Mouse (Mus musculus) liver, postnatal 0 days (tissue): ENCODE data around the gene Psmd9. TPM values are rescaled to one million over a fixed set of nuclear protein-coding genes. Genes with fewer than 3 reads are reported as not detected.

ENCODE experiments used
- ATAC-seq: fragments of 200-750 bp; cut with Nextera tagmentation; 2 replicates; pipeline ENCODE4 v1.8.0; 2017; ENCODE audit warnings: mild to moderate bottlenecking, moderate library complexity
- DNase-seq: peaks from one replicate; pipeline ENCODE4 v3.0.0-alpha.2; 2016
- H3K27ac ChIP-seq: fragments of 300-500 bp; sonication (generic); 2 replicates; pipeline ENCODE4 v1.5.1; 2014; ENCODE audit warnings: antibody characterized with exemption, moderate library complexity, mild to moderate bottlenecking, low read depth
- H3K27me3 ChIP-seq: fragments of 300-500 bp; sonication (generic); 2 replicates; pipeline ENCODE4 v1.6.1; 2014; ENCODE audit warnings: low read length, control low read depth, mixed read lengths; ENCODE audit not compliant: insufficient read depth
- H3K36me3 ChIP-seq: fragments of 300-500 bp; sonication (generic); replicated peaks from 2 replicates; pipeline ENCODE4 v1.6.1; 2014; ENCODE audit warnings: mild to moderate bottlenecking, control low read depth, low read length, moderate library complexity, mixed read lengths; ENCODE audit not compliant: insufficient read depth
- H3K4me1 ChIP-seq: fragments of 300-500 bp; sonication (generic); 2 replicates; pipeline ENCODE4 v1.6.1; 2014; ENCODE audit warnings: antibody characterized with exemption, mild to moderate bottlenecking, control low read depth; ENCODE audit not compliant: insufficient read depth
- H3K4me2 ChIP-seq: fragments of 300-500 bp; sonication (generic); 2 replicates; pipeline ENCODE4 v1.6.1; 2014; ENCODE audit warnings: low read depth, mild to moderate bottlenecking, low read length, moderate library complexity, mixed read lengths
- H3K4me3 ChIP-seq: fragments of 300-500 bp; sonication (generic); 2 replicates; pipeline ENCODE4 v1.5.1; 2014; ENCODE audit warnings: low read depth, low read length
- H3K9ac ChIP-seq: fragments of 300-500 bp; sonication (generic); replicated peaks from 2 replicates; pipeline ENCODE4 v1.6.1; 2014; ENCODE audit warnings: mild to moderate bottlenecking, moderate library complexity
- H3K9me3 ChIP-seq: fragments of 300-500 bp; sonication (generic); 2 replicates; pipeline ENCODE4 v1.6.1; 2016; ENCODE audit warnings: mild to moderate bottlenecking, control low read depth, low read length, mixed read lengths
- CTCF ChIP-seq: sonication (generic); IDR thresholded peaks from 2 replicates; pipeline ENCODE4 v1.5.1; 2016; ENCODE audit warnings: antibody characterized with exemption, low read depth
- EP300 ChIP-seq: IDR thresholded peaks from 2 replicates; pipeline ENCODE4 v1.6.1; 2016; ENCODE audit warnings: antibody characterized with exemption, low read depth, mild to moderate bottlenecking
- WGBS: fragments of 180-500 bp; shearing (Covaris S2); extraction: QIAGEN DNeasy Blood & Tissue Kit; methylation state at CpG from one replicate; pipeline ENCODE4 v1.1.7; 2014; ENCODE audit not compliant: insufficient replicate concordance; 5-methylcytosine and 5-hydroxymethylcytosine counted together
- polyA plus RNA-seq: library from polyadenylated mRNA; unstranded; fragments of >200 nt; fragmentation: Nextera tagmentation; extraction: Ambion mirVana; gene quantifications from 2 replicates; pipeline ENCODE4 v1.2.1, GENCODE M21; 2015

Gene Psmd9
- polyA plus RNA-seq, 1 experiment from 2014 or later, result 120 TPM

DNA sequence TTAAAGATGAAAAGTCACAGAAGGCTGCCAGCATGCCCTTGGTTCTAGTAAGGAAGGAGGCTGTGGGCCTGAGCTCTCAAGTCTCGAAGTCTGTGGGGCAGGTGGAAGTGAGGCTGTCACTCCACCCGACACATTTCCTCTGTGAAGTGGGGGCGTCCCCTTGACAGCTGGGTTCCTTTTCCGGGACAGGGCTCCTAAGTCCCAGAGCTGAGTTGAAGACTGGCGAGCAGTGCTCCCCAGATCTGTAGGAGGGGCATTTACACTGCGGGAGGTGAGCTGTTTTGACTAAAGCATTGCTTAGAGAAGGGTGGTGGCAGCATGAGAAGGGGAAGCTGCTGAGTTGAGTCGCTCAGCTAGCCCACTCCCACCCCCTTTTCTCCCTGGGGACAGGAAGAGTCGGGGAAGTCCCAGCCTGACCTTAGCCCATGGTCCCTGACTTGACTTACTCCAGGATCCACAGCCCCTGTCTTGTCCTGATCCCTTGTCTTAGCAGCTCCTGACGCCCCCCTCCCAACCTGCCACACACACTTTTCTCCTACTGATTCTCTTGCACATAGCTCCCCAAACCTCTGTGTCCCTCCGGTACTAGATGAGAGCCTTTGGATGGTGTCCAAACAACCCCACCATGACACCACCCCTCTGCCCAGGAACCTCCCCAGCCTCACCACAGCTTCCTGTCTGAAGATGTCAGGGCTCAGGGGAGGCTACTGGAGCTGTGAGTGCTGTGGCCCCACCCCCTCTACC lies 40.6 kb upstream of the Psmd9 start:
- DNase-seq, result peak; percentile 70
- 37% methylated on average over 10 of the region's 10 CpGs for WGBS
- TF ChIP-seq EP300, result no peak
- TF ChIP-seq CTCF, result 0 out of 2 replicates have a peak, but pooled peaks have one; percentile 2
- H3K9me3 ChIP-seq, result no peaks in the 10 kb centered on the region
- no peak overlapping the region for H3K9ac ChIP-seq
- H3K27me3 ChIP-seq, result no peaks in the 10 kb centered on the region
- H3K36me3 ChIP-seq, result peaks cover 1% of the 10 kb centered on the region; the same call in 1 of the 2 replicates
- H3K4me3 ChIP-seq, result peak overlapping the region; percentile 15; the same call in 1 of the 2 replicates
- H3K4me1 ChIP-seq, result peaks cover 40% of the 10 kb centered on the region
- no peak for ATAC-seq
- peak overlapping the region; percentile 55 for H3K4me2 ChIP-seq
- peak overlapping the region; percentile 88 for H3K27ac ChIP-seq

DNA sequence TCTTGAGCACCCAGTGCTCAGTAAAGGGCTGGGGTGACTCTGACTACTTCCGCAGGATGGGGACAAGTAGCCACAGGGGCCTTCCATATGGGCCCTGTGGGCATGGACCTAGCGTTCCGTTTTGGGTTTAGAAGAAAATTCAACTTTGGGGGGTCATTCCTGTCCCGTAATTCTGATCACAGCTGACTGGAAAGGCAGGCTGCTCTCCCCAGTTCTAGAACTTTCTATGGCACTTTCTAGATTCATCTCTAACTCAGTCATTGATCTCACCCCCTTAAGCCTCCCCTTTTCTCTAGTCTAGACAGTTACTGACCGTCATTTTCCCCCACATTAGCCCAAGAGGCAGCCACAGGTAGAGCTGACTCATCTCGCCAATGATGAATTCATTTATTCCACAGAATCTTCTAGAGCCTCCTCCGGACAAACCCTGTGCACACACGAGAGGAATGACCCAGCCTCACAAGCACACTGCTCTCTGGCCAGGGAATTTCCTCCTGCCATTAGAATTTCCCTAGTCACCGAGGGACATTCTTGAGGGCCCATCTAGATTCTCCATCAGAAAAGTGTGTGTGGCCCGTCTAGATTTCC lies 39.9 kb upstream of the Psmd9 start:
- H3K9ac ChIP-seq, result no peak overlapping the region
- no peak overlapping the region for H3K4me3 ChIP-seq
- ATAC-seq (no peak), DNase-seq (no peak)
- H3K27me3 ChIP-seq, result no peaks in the 10 kb centered on the region
- no peaks in the 10 kb centered on the region for H3K9me3 ChIP-seq
- peaks cover 43% of the 10 kb centered on the region for H3K4me1 ChIP-seq
- peak overlapping the region; percentile 55 for H3K4me2 ChIP-seq
- TF ChIP-seq CTCF (no peak), EP300 (no peak)
- peak overlapping the region; percentile 88 for H3K27ac ChIP-seq
- 49% methylated on average over 10 of the region's 10 CpGs for WGBS
- H3K36me3 ChIP-seq, result peaks cover 8% of the 10 kb centered on the region; the same call in 1 of the 2 replicates

DNA sequence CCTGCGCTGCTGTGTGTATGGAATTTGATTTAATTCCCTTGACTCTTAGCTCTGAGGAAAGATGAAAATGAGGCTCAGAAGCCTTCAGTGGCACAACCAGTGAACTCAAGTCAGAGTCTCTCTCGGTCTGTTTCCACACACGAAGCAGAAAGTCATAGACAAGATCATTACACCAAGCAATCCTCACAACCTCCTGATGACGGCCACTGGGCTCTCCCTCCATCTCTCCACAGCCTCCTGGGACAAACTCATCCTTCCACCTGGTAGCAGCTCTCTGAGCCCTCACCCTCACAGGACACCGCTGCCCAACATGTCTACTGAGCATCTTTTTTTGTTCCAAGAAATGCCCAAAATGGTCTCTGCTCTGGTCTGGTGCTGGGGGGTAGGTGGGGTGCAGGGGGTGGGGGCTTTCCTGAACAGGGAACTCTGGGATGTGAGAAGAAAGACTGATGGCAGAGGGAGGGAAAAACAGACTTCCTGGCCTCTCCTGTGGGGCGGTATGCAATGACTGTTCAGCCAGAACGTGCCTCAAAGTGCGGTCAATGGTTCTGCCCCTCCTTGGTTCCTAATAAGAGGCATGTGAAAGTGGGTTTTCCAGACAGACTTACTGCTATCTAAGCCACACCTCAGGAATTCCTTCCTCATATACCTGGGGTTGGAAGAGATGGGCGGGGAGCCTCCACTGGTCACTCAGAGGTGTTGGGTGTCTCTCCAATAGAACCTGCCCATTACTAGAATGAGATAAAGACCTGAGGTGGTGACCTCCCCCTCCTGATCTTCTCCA lies 39.0 kb upstream of the Psmd9 start:
- 83% methylated on average over 9 of the region's 9 CpGs for WGBS
- H3K36me3 ChIP-seq, result peaks cover 14% of the 10 kb centered on the region; the same call in 1 of the 2 replicates
- DNase-seq, result no peak
- no peaks in the 10 kb centered on the region for H3K9me3 ChIP-seq
- no peaks in the 10 kb centered on the region for H3K27me3 ChIP-seq
- no peak overlapping the region for H3K4me3 ChIP-seq
- ATAC-seq, result no peak
- no peak overlapping the region for H3K4me2 ChIP-seq
- peaks cover 50% of the 10 kb centered on the region for H3K4me1 ChIP-seq
- no peak overlapping the region for H3K9ac ChIP-seq
- TF ChIP-seq CTCF (no peak), EP300 (no peak)
- no peak overlapping the region for H3K27ac ChIP-seq

DNA sequence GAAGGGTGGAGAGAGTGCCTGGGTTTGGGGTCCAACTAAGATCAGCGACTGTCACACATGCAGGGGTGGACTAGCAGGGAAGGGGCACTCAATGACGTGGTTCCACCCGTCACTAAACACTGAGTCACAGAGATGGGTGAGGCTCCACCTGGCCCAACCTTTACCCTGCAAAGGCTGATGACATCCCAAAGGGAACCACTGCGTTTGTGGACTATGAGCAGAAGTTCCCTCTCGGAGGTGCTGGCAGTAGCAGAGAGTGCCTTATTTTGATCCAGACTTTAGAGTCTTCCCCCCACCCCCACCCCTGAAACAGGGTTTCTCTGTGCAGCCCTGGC lies 38.4 kb upstream of the Psmd9 start:
- DNase-seq (no peak), ATAC-seq (no peak)
- Histone ChIP-seq H3K9me3 (no peaks in the 10 kb centered on the region), H3K27me3 (no peaks in the 10 kb centered on the region), H3K36me3 (peaks cover 14% of the 10 kb centered on the region; the same call in 1 of the 2 replicates), H3K27ac (no peak overlapping the region), H3K4me2 (no peak overlapping the region), H3K4me1 (peaks cover 51% of the 10 kb centered on the region), H3K9ac (no peak overlapping the region), H3K4me3 (no peak overlapping the region)
- no peak for TF ChIP-seq CTCF
- no peak for TF ChIP-seq EP300
- 66% methylated on average over 5 of the region's 5 CpGs for WGBS

DNA sequence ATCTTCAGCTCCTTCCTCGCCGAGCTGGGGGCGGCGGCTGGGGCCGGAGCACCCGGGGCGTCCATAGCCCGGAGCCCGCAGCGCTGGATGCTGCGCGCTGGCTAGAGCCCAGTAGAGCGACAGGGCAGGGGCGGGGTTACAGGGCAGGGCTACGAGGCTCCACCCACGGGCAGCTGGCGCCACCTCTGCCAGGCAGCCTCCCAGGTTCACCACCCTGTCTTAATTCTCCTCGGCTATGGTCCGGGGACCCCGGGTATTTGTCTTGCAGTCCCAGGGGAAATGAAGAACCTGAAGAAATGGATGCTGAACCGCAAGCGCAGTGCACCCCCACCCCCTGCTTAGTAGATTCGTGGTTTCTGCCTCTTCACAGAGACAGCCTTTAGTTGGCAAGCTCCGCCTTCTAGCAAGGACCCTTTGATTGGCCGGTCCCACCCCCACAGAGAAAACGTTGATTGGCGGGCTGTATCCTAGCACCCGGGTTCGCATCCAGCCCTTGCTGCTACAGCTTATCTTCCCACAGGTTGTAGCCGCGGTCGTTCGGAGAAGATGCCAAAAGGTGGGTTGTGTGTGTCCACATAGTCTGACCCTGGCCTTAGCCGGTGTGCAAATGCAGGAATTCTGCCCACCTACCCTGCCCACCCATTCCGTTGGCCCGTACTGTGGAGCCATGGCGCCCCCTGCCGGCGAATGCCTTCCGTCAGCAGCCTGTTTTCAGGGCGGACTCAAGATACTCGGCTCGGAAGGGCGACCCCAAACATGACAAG lies 36.7 kb upstream of the Psmd9 start, which contains the start of gene Rhof:
Gene Rhof (minus strand): TSS at position 385 of the 764 bp plus-strand sequence.
- 2% methylated on average over 44 of the region's 44 CpGs for WGBS
- DNase-seq, result peak; percentile 92
- Histone ChIP-seq H3K4me3 (peak within 1 kb of the TSS; percentile 52), H3K4me1 (peaks cover 63% of the 10 kb centered on the region), H3K27ac (peak within 1 kb of the TSS; percentile 7; the same call in 1 of the 2 replicates), H3K36me3 (peaks cover 14% of the 10 kb centered on the region), H3K27me3 (no peaks in the 10 kb centered on the region), H3K4me2 (peak within 1 kb of the TSS; percentile 84), H3K9me3 (no peaks in the 10 kb centered on the region), H3K9ac (peak within 1 kb of the TSS; percentile 55)
- peak; percentile 72 for ATAC-seq
- TF ChIP-seq CTCF (peak; percentile 99), EP300 (no peak)
